Mouse (Mus musculus): ENCODE results near the gene Cgnl1. TPM values are rescaled to one million over a fixed set of nuclear protein-coding genes. Genes with fewer than 3 reads are reported as not detected.

Cgnl1 gene
- polyA plus RNA-seq, 1 experiment from 2014 or later: 33.8 TPM

- no peaks in the 10 kb centered on the region for H3K9me3 ChIP-seq (replicated peaks; ENCODE audit: low read length)
- no peak for DNase-seq (ENCODE audit: low spot score)
- 68% methylated on average over 7 of the region's 7 CpGs for WGBS
- no peak overlapping the region for H3K4me3 ChIP-seq (replicated peaks; ENCODE audit: low read depth, low read length)
- H3K36me3 ChIP-seq (ENCODE audit: insufficient read depth, low read length): no peaks in the 10 kb centered on the region
- H3K27me3 ChIP-seq (ENCODE audit: insufficient read depth, low read length): no peaks in the 10 kb centered on the region
- no peaks in the 10 kb centered on the region; the same call in 1 of the 2 replicates for H3K4me1 ChIP-seq (replicated peaks; ENCODE audit: insufficient read depth, low read length)
- no peak for TF ChIP-seq CTCF (IDR thresholded peaks at IDR 0.05; ENCODE audit: low read depth)
- no peak overlapping the region for H3K4me2 ChIP-seq (ENCODE audit: low read length)
- H3K9ac ChIP-seq (ENCODE audit: low read depth, low read length): no peak overlapping the region
- H3K27ac ChIP-seq: peak overlapping the region; percentile 54
- no peak for ATAC-seq (replicated peaks; ENCODE audit: low FRiP score, low read depth)
These were observed 192.4 kb downstream of the Cgnl1 start for GRCm38 (mm10) chr9:71578896-71579564.

Other genes starting within 250 kb of the Cgnl1 start
- 14.8 and 16.9 TPM in 2 replicates for gene Myzap, start 179.2 kb downstream of the Cgnl1 start, polyA plus RNA-seq (2015; fragmentation: Nextera tagmentation; extraction: Ambion mirVana)

Data from kidney, postnatal 0 days (tissue).